Mouse (Mus musculus): ENCODE results near the gene Cd300lf. TPM values are rescaled to one million over a fixed set of nuclear protein-coding genes. Genes with fewer than 3 reads are reported as not detected.

The Cd300lf gene
- polyA plus RNA-seq, 1 experiment from 2014 or later, result 0.19 TPM

- Histone ChIP-seq H3K27ac (replicated peaks; ENCODE audit: low read depth, low read length) (no peak overlapping the region), H3K4me3 (ENCODE audit: low read depth, low read length) (no peak overlapping the region), H3K27me3 (ENCODE audit: control insufficient read depth, insufficient read depth, low read length) (no peaks in the 10 kb centered on the region), H3K9ac (ENCODE audit: low read length) (no peak overlapping the region), H3K36me3 (ENCODE audit: control insufficient read depth, insufficient read depth, low read length) (no peaks in the 10 kb centered on the region), H3K4me2 (ENCODE audit: low read depth, severe bottlenecking) (no peak overlapping the region), H3K4me1 (ENCODE audit: control insufficient read depth, insufficient read depth, low read length) (peaks cover 29% of the 10 kb centered on the region), H3K9me3 (ENCODE audit: control insufficient read depth, low read length) (no peaks in the 10 kb centered on the region)
- WGBS, result 44% methylated on average over 10 of the region's 10 CpGs
- DNase-seq (ENCODE audit: low spot score) (no peak), ATAC-seq (ENCODE audit: insufficient number of reproducible peaks, low FRiP score, low TSS enrichment, low read depth) (no peak)
These were observed 35.4 kb downstream of the Cd300lf start for GRCm38 (mm10) chr11:115098203-115098932.

- H3K9me3 ChIP-seq (ENCODE audit: control insufficient read depth, low read length), result no peaks in the 10 kb centered on the region; the same call in 1 of the 2 replicates
- DNase-seq (ENCODE audit: low spot score), result no peak
- H3K4me1 ChIP-seq (ENCODE audit: control insufficient read depth, insufficient read depth, low read length), result 0 out of 2 replicates have a peak, but pooled peaks cover 2% of the 10 kb centered on the region
- H3K4me3 ChIP-seq (ENCODE audit: low read depth, low read length), result no peak overlapping the region
- ATAC-seq (ENCODE audit: insufficient number of reproducible peaks, low FRiP score, low TSS enrichment, low read depth), result no peak
- no peaks in the 10 kb centered on the region for H3K36me3 ChIP-seq (ENCODE audit: control insufficient read depth, insufficient read depth, low read length)
- 21% methylated on average over 4 of the region's 4 CpGs for WGBS
- no peak overlapping the region for H3K9ac ChIP-seq (ENCODE audit: low read length)
- no peak overlapping the region for H3K27ac ChIP-seq (replicated peaks; ENCODE audit: low read depth, low read length)
- peaks cover 16% of the 10 kb centered on the region for H3K27me3 ChIP-seq (ENCODE audit: control insufficient read depth, insufficient read depth, low read length)
- H3K4me2 ChIP-seq (ENCODE audit: low read depth, severe bottlenecking), result no peak overlapping the region
These were observed 41.7 kb downstream of the Cd300lf start for GRCm38 (mm10) chr11:115092140-115092539.

- Histone ChIP-seq H3K4me3 (ENCODE audit: low read depth, low read length) (no peak within 1 kb of the TSS), H3K27me3 (ENCODE audit: control insufficient read depth, insufficient read depth, low read length) (peaks cover 16% of the 10 kb centered on the region), H3K9me3 (ENCODE audit: control insufficient read depth, low read length) (no peaks in the 10 kb centered on the region; the same call in 1 of the 2 replicates), H3K4me1 (ENCODE audit: control insufficient read depth, insufficient read depth, low read length) (0 out of 2 replicates have a peak, but pooled peaks cover 2% of the 10 kb centered on the region), H3K4me2 (ENCODE audit: low read depth, severe bottlenecking) (peak within 1 kb of the TSS; percentile 30; the same call in 1 of the 2 replicates), H3K27ac (replicated peaks; ENCODE audit: low read depth, low read length) (no peak within 1 kb of the TSS), H3K9ac (ENCODE audit: low read length) (no peak within 1 kb of the TSS), H3K36me3 (ENCODE audit: control insufficient read depth, insufficient read depth, low read length) (no peaks in the 10 kb centered on the region)
- ATAC-seq (ENCODE audit: insufficient number of reproducible peaks, low FRiP score, low TSS enrichment, low read depth), result no peak
- WGBS, result 2% methylated on average over 36 of the region's 36 CpGs
- DNase-seq (ENCODE audit: low spot score), result peak; percentile 72
These were observed 42.4 kb downstream of the Cd300lf start, which contains the start of gene Rab37 for GRCm38 (mm10) chr11:115091362-115091901. TSS of gene Rab37 (plus strand) at chr11:115091431.

- H3K27ac ChIP-seq (replicated peaks; ENCODE audit: low read depth, low read length), result no peak overlapping the region
- H3K4me3 ChIP-seq (ENCODE audit: low read depth, low read length), result no peak overlapping the region
- H3K9me3 ChIP-seq (ENCODE audit: control insufficient read depth, low read length), result no peaks in the 10 kb centered on the region; the same call in 1 of the 2 replicates
- H3K4me2 ChIP-seq (ENCODE audit: low read depth, severe bottlenecking), result no peak overlapping the region
- no peak overlapping the region for H3K9ac ChIP-seq (ENCODE audit: low read length)
- peaks cover 16% of the 10 kb centered on the region for H3K27me3 ChIP-seq (ENCODE audit: control insufficient read depth, insufficient read depth, low read length)
- DNase-seq (ENCODE audit: low spot score) (no peak), ATAC-seq (ENCODE audit: insufficient number of reproducible peaks, low FRiP score, low TSS enrichment, low read depth) (no peak)
- H3K36me3 ChIP-seq (ENCODE audit: control insufficient read depth, insufficient read depth, low read length), result no peaks in the 10 kb centered on the region
- WGBS, result 66% methylated on average over 6 of the region's 6 CpGs
- 0 out of 2 replicates have a peak, but pooled peaks cover 2% of the 10 kb centered on the region for H3K4me1 ChIP-seq (ENCODE audit: control insufficient read depth, insufficient read depth, low read length)
These were observed 43.9 kb downstream of the Cd300lf start for GRCm38 (mm10) chr11:115089853-115090252.

GRCm38 (mm10) chr11:115086213-115086612, 47.6 kb downstream of the Cd300lf start:
- H3K27ac ChIP-seq (replicated peaks; ENCODE audit: low read depth, low read length), result no peak overlapping the region
- H3K9me3 ChIP-seq (ENCODE audit: control insufficient read depth, low read length), result no peaks in the 10 kb centered on the region
- H3K4me2 ChIP-seq (ENCODE audit: low read depth, severe bottlenecking), result no peak overlapping the region
- H3K9ac ChIP-seq (ENCODE audit: low read length), result no peak overlapping the region
- 54% methylated on average over 7 of the region's 7 CpGs for WGBS
- no peaks in the 10 kb centered on the region for H3K4me1 ChIP-seq (ENCODE audit: control insufficient read depth, insufficient read depth, low read length)
- DNase-seq (ENCODE audit: low spot score) (no peak), ATAC-seq (ENCODE audit: insufficient number of reproducible peaks, low FRiP score, low TSS enrichment, low read depth) (no peak)
- H3K27me3 ChIP-seq (ENCODE audit: control insufficient read depth, insufficient read depth, low read length), result peaks cover 3% of the 10 kb centered on the region
- H3K36me3 ChIP-seq (ENCODE audit: control insufficient read depth, insufficient read depth, low read length), result no peaks in the 10 kb centered on the region
- H3K4me3 ChIP-seq (ENCODE audit: low read depth, low read length), result no peak overlapping the region

- H3K4me1 ChIP-seq (ENCODE audit: control insufficient read depth, insufficient read depth, low read length), result no peaks in the 10 kb centered on the region
- DNase-seq (ENCODE audit: low spot score), result no peak
- H3K4me3 ChIP-seq (ENCODE audit: low read depth, low read length), result no peak overlapping the region
- H3K27ac ChIP-seq (replicated peaks; ENCODE audit: low read depth, low read length), result no peak overlapping the region
- H3K9me3 ChIP-seq (ENCODE audit: control insufficient read depth, low read length), result no peaks in the 10 kb centered on the region
- ATAC-seq (ENCODE audit: insufficient number of reproducible peaks, low FRiP score, low TSS enrichment, low read depth), result no peak
- no peak overlapping the region for H3K4me2 ChIP-seq (ENCODE audit: low read depth, severe bottlenecking)
- 72% methylated on average over 8 of the region's 8 CpGs for WGBS
- H3K36me3 ChIP-seq (ENCODE audit: control insufficient read depth, insufficient read depth, low read length), result no peaks in the 10 kb centered on the region
- H3K27me3 ChIP-seq (ENCODE audit: control insufficient read depth, insufficient read depth, low read length), result no peaks in the 10 kb centered on the region
- no peak overlapping the region for H3K9ac ChIP-seq (ENCODE audit: low read length)
These were observed 48.7 kb downstream of the Cd300lf start for GRCm38 (mm10) chr11:115085064-115085463.

- H3K4me2 ChIP-seq (ENCODE audit: low read depth, severe bottlenecking), result no peak overlapping the region
- no peaks in the 10 kb centered on the region for H3K9me3 ChIP-seq (ENCODE audit: control insufficient read depth, low read length)
- ATAC-seq (ENCODE audit: insufficient number of reproducible peaks, low FRiP score, low TSS enrichment, low read depth) (no peak), DNase-seq (ENCODE audit: low spot score) (no peak)
- no peaks in the 10 kb centered on the region for H3K36me3 ChIP-seq (ENCODE audit: control insufficient read depth, insufficient read depth, low read length)
- H3K4me3 ChIP-seq (ENCODE audit: low read depth, low read length), result no peak overlapping the region
- no peaks in the 10 kb centered on the region for H3K27me3 ChIP-seq (ENCODE audit: control insufficient read depth, insufficient read depth, low read length)
- H3K27ac ChIP-seq (replicated peaks; ENCODE audit: low read depth, low read length), result no peak overlapping the region
- 55% methylated on average over 12 of the region's 12 CpGs for WGBS
- no peaks in the 10 kb centered on the region for H3K4me1 ChIP-seq (ENCODE audit: control insufficient read depth, insufficient read depth, low read length)
- no peak overlapping the region for H3K9ac ChIP-seq (ENCODE audit: low read length)
These were observed 49.2 kb downstream of the Cd300lf start for GRCm38 (mm10) chr11:115084595-115084994.

GRCm38 (mm10) chr11:115083376-115084139, 50.2 kb downstream of the Cd300lf start:
- 47% methylated on average over 18 of the region's 18 CpGs for WGBS

More at GRCm38 (mm10) chr11:115083376-115084139, 50.2 kb downstream of the Cd300lf start:
- no peaks in the 10 kb centered on the region for H3K4me1 ChIP-seq (ENCODE audit: control insufficient read depth, insufficient read depth, low read length)
- H3K27ac ChIP-seq (replicated peaks; ENCODE audit: low read depth, low read length), result no peak overlapping the region
- H3K4me2 ChIP-seq (ENCODE audit: low read depth, severe bottlenecking), result no peak overlapping the region
- no peak overlapping the region for H3K9ac ChIP-seq (ENCODE audit: low read length)
- ATAC-seq (ENCODE audit: insufficient number of reproducible peaks, low FRiP score, low TSS enrichment, low read depth), result no peak
- no peaks in the 10 kb centered on the region for H3K27me3 ChIP-seq (ENCODE audit: control insufficient read depth, insufficient read depth, low read length)
- no peak overlapping the region for H3K4me3 ChIP-seq (ENCODE audit: low read depth, low read length)
- H3K9me3 ChIP-seq (ENCODE audit: control insufficient read depth, low read length), result no peaks in the 10 kb centered on the region
- DNase-seq (ENCODE audit: low spot score), result peak; percentile 89
- no peaks in the 10 kb centered on the region for H3K36me3 ChIP-seq (ENCODE audit: control insufficient read depth, insufficient read depth, low read length)

All from limb, embryonic 11.5 days (tissue).